Mouse (Mus musculus) urinary bladder, postnatal 0 days (tissue): ENCODE data around the gene Dis3. TPM values are rescaled to one million over a fixed set of nuclear protein-coding genes. Genes with fewer than 3 reads are reported as not detected.

Experiments
- polyA plus RNA-seq: library from polyadenylated mRNA; unstranded; fragments of >200 nt; fragmentation: Nextera tagmentation; extraction: Ambion mirVana; gene quantifications from 2 replicates; pipeline ENCODE4 v1.2.1, GENCODE M21; 2015

The Dis3 gene
- polyA plus RNA-seq: 12.2 and 12.4 TPM in 2 replicates

DNA sequence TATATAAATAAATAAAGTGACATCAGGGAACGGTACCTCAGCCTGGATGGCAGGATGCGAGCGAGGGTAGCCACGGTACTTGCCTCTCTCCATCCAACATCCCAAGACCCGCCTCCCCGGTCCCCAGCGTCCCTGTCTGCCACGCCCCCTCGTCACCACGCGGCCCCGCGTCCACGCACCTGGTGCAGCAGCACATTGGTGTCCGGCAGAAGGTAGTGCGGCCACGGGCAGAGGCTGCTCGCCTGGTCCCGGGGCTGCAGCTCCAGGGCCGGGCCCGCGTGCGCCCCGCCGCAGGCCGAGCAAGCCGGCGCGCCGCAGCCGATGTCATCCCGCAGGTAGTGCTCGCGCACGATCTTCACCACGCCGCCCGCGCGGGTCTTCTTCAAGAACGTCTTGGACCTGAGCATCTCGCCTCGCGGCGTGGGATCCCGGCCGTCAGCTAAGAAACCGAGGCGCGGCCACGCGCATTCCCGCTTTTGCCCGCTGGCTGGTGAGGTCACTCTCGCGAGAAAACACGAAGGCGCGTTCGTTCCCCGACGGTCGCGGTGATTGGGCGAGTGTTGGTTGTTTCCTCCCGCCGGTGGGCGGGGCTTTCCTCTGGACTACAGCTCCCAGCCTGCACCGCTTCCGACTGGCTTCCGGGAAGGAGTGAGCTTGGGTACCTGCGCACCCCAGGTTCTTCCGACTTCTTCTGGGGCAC is at the start of gene Dis3, which contains the start of gene Pibf1:
Gene Dis3, minus strand, starts transcription at position 504 of the 700 bp plus-strand sequence.
Gene Pibf1, plus strand, starts transcription at position 158 of the 700 bp plus-strand sequence.

DNA sequence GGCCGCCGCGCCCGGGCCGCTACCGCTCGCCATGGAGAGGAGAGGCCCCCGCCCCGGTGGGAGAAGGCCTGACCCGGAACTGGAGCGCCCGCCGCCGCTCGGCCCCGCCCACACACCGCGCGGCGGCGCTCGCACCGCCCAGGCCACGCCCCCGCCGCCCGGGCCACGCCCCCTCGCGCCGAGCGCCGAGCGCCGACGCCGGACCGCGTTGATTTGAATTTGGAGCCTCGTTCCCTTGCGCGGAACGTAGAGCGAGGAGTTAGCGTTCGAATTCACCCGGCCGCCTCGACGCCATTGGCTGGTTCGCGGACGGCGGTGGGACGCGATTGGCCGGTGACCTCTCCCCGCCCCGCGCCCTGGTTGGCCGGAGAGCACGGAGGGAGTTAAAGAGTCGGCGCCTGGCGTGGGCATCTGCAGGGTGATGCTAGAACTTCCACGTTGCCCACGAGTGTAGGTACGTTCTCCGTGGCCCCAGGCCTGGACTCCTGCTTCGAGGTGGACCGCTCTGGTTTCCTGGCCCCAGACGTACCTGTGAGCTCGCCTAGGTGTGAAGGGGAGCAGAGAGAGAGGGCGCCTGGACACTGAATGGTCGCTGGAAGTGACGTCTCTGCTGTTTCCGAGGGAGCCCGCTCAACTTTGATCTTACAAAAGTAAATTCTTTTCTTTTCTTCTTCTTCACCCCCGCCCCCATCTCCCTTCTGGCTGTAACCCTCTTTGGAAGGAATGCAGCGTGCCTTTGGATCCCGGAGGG is 53.4 kb downstream of the Dis3 start, which contains the start of the genes Mzt1 and Bora:
Gene Mzt1, minus strand, starts transcription at position 104 of the 751 bp plus-strand sequence.
Gene Bora, plus strand, starts transcription at position 192 of the 751 bp plus-strand sequence.

Other genes with a start within 250 kb of the Dis3 start
- gene Rpl36a-ps1, start 105.5 kb downstream of the Dis3 start, polyA plus RNA-seq: 2.1 and 4.2 TPM in 2 replicates
- gene Mzt1, start 53.6 kb downstream of the Dis3 start, polyA plus RNA-seq: 41.5 and 50.3 TPM in 2 replicates
- 10.7 and 12.2 TPM in 2 replicates for gene Bora, start 53.5 kb downstream of the Dis3 start, polyA plus RNA-seq
- gene Pibf1, start 346 bp downstream of the Dis3 start, polyA plus RNA-seq: 8.9 and 9.3 TPM in 2 replicates
- gene Klf5, start 198.9 kb upstream of the Dis3 start, polyA plus RNA-seq: 28.7 and 29.8 TPM in 2 replicates